Mouse (Mus musculus) thymus, adult 2 months (tissue): ENCODE measurements around the gene Mfsd10.

Source experiments
- CTCF ChIP-seq: fragments of 200-500 bp; IDR thresholded peaks from 2 replicates; pipeline ENCODE4 v1.5.1; 2012; ENCODE audit warnings: mild to moderate bottlenecking, control low read depth, low read length, moderate library complexity, borderline replicate concordance; ENCODE audit not compliant: control insufficient read depth, poor library complexity, insufficient read depth; ENCODE audit errors: extremely low read depth
- POLR2A ChIP-seq: fragments of 200-500 bp; IDR thresholded peaks from 2 replicates; pipeline ENCODE4 v1.6.1; 2012; ENCODE audit warnings: mild to moderate bottlenecking, low read length, control low read depth, moderate library complexity; ENCODE audit not compliant: control insufficient read depth, poor library complexity, insufficient read depth; ENCODE audit errors: extremely low read depth

- no peak for TF ChIP-seq POLR2A
- no peak for TF ChIP-seq CTCF
These were observed 15.9 kb upstream of the Mfsd10 start for GRCm38 (mm10) chr5:34652961-34653360.
